In genomic region chr13:14670342-14670741, GRCm38 (mm10) we compare ENCODE assay signal across 8 mouse cellular contexts. TPM values are rescaled to one million over a fixed set of nuclear protein-coding genes. Genes with fewer than 3 reads are reported as not detected.
A peak's percentile ranks its signal among the peaks of the same experiment; 100 is the strongest.
DNase-seq lines count a peak whose midpoint lies in the region; ATAC-seq and TF ChIP-seq lines count a peak whose summit lies in the region.

No protein-coding gene starts in this region.

- H3K27me3 ChIP-seq in C2C12 (ENCODE audit: control insufficient read depth, insufficient read depth, insufficient read length) = no peaks in the 10 kb centered on the region

- intact Hi-C loops in heart, postnatal 10 days (cut with DNase I) = loop anchor here (2.0 kb wide), 1 partner anchor 1092 kb away; no protein-coding TSS in a partner anchor
- intact Hi-C loops in heart, postnatal 36 days (cut with DNase I) = no loop called here

- no peak overlapping the region for H3K4me3 ChIP-seq in C2C12 (ENCODE audit: insufficient read depth, poor library complexity, severe bottlenecking)

- no peaks in the 10 kb centered on the region for H3K79me2 ChIP-seq in C2C12 (ENCODE audit: control insufficient read depth, insufficient read depth)

- DNase-seq in heart, postnatal 10 days = peak; percentile 26 to 54
- no peak for DNase-seq in heart, postnatal 36 days
- peak; percentile 48 for DNase-seq in layer of hippocampus, adult 9-10 months (ENCODE audit: low spot score)
- peak; percentile 53 to 64 for DNase-seq in right cerebral cortex, adult 2 months (ENCODE audit: low spot score in 2 of 2)
- no peak for DNase-seq in adrenal gland, postnatal 36 days

- ATAC-seq in common myeloid progenitor, adult 5-6 weeks (replicated peaks; ENCODE audit: low read depth, poor library complexity, severe bottlenecking) = 0 out of 2 replicates have a peak, but pooled peaks have one; percentile 32
- ATAC-seq in megakaryocyte, adult 5-6 weeks (ENCODE audit: poor library complexity, severe bottlenecking) = no peak

- no peaks in the 10 kb centered on the region for H3K36me3 ChIP-seq in C2C12 (ENCODE audit: control insufficient read depth, insufficient read depth)

- no peaks in the 10 kb centered on the region for H3K79me3 ChIP-seq in C2C12 (ENCODE audit: low read depth)

- H3ac ChIP-seq in C2C12 (ENCODE audit: control insufficient read depth, insufficient read length, low read depth) = no peak overlapping the region

- peak; percentile 13 for TF ChIP-seq CTCF in C2C12 (IDR thresholded peaks at IDR 0.05; ENCODE audit: control insufficient read depth, insufficient read depth, insufficient read length)

TF ChIP-seq in C2C12, 6 proteins besides CTCF, POLR2A, EP300 and RAD21:
- TF ChIP-seq MAX (IDR thresholded peaks at IDR 0.05) = no peak
- no peak for TF ChIP-seq FOSL1 (IDR thresholded peaks at IDR 0.05; ENCODE audit: insufficient read depth, low read length, poor library complexity, severe bottlenecking)
TF ChIP-seq in C2C12: peak in this region for 0.

RNA-seq across cellular contexts. Expression of gene AW209491, which starts 40.4 kb away (rescaled TPM):
- total RNA-seq in heart, postnatal 10 days (2021) = 10 to 100 TPM; 11.2 to 13.9 TPM
- total RNA-seq in heart, postnatal 36 days (2021) = 10 to 100 TPM; 10.1 to 11.0 TPM
- polyA plus RNA-seq in C2C12 (2012; fragmentation: generic; extraction: Trizol) = 5.9 TPM
- total RNA-seq in common myeloid progenitor, adult 5-6 weeks (2017) = 20.1 and 25.3 TPM in 2 replicates
- total RNA-seq in adrenal gland, postnatal 36 days (2021) = 10 to 100 TPM; 19.2 to 19.5 TPM
- total RNA-seq in megakaryocyte, adult 5-6 weeks (2015) = 4.6 and 4.7 TPM in 2 replicates
- total RNA-seq in megakaryocyte, adult 5-6 weeks (2017) = 6.9 and 7.8 TPM in 2 replicates

RNA-seq across cellular contexts. Expression of gene Psma2, which starts 57.3 kb away (rescaled TPM):
- total RNA-seq in heart, postnatal 10 days (2021) = 10 to 100 TPM; 58.0 to 61.5 TPM
- total RNA-seq in heart, postnatal 36 days (2021) = 10 to 100 TPM; 54.9 to 55.0 TPM
- polyA plus RNA-seq in C2C12 (2012; fragmentation: generic; extraction: Trizol) = 96.4 TPM
- 78.1 and 86.7 TPM in 2 replicates for total RNA-seq in common myeloid progenitor, adult 5-6 weeks (2017)
- 100 to 1,000 TPM; 104 to 113 TPM for total RNA-seq in adrenal gland, postnatal 36 days (2021)
- 121 and 143 TPM in 2 replicates for total RNA-seq in megakaryocyte, adult 5-6 weeks (2015)
- 92.6 and 98.2 TPM in 2 replicates for total RNA-seq in megakaryocyte, adult 5-6 weeks (2017)

RNA-seq across cellular contexts. Expression of gene Mrpl32, which starts 57.4 kb away (rescaled TPM):
- total RNA-seq in heart, postnatal 10 days (2021) = 10 to 100 TPM; 43.7 to 51.0 TPM
- 10 to 100 TPM; 45.7 to 46.2 TPM for total RNA-seq in heart, postnatal 36 days (2021)
- polyA plus RNA-seq in C2C12 (2012; fragmentation: generic; extraction: Trizol) = 25.0 TPM
- total RNA-seq in common myeloid progenitor, adult 5-6 weeks (2017) = 95.1 and 136 TPM in 2 replicates
- 10 to 100 TPM; 60.2 to 66.1 TPM for total RNA-seq in adrenal gland, postnatal 36 days (2021)
- total RNA-seq in megakaryocyte, adult 5-6 weeks (2015) = 54.7 and 55.8 TPM in 2 replicates
- 75.8 and 101 TPM in 2 replicates for total RNA-seq in megakaryocyte, adult 5-6 weeks (2017)

Comparison
In these comparisons a context has a peak if more than half of its experiments do, and no peak if none do; other contexts are left out.
1. DNase-seq: peak in heart, postnatal 10 days (2 of 2), layer of hippocampus, adult 9-10 months (single experiment) and right cerebral cortex, adult 2 months (2 of 2); none in heart, postnatal 36 days (0 of 2) and adrenal gland, postnatal 36 days (0 of 2).